Mouse (Mus musculus) spleen, adult 2 months (tissue): ENCODE data around the gene Plau.

ENCODE experiments used
- CTCF ChIP-seq: fragments of 200-500 bp; IDR thresholded peaks from 2 replicates; pipeline ENCODE4 v1.5.1; 2011; ENCODE audit warnings: mild to moderate bottlenecking, inconsistent platforms; ENCODE audit not compliant: insufficient read depth, insufficient read length, insufficient replicate concordance; ENCODE audit errors: extremely low read depth
- POLR2A ChIP-seq: fragments of 200-500 bp; IDR thresholded peaks from 2 replicates; pipeline ENCODE4 v1.6.1; 2011; ENCODE audit warnings: low read depth, low read length, inconsistent platforms

DNA sequence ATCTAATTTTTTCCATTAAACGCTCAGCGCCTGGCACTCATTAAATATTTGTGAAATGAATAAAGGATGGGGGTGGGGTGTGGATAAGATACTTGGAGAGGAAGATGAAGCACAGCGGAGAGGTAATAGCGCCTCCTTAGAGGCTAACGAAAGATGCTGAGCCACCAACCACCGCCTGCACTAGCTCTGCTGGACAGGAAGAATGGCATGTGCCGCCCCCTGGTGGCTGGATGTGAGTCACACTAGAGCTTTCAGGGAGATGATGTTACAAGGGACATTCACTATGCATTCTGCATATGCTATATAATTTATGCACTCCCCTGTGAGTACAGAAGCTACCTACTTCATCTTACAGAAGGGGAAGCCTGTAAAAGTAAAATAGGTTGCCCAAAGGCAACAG lies 37.7 kb upstream of the Plau start:
- TF ChIP-seq POLR2A (no peak), CTCF (peak; percentile 97)
